Mouse (Mus musculus) cortical plate, adult 2 months (tissue): ENCODE results near the gene Mrpl34. TPM values are rescaled to one million over a fixed set of nuclear protein-coding genes. Genes with fewer than 3 reads are reported as not detected.

Experiments
- H3K27ac ChIP-seq: fragments of 200-500 bp; 2 replicates; pipeline ENCODE4 v1.5.1; 2012; ENCODE audit warnings: low read length, control low read depth, inconsistent platforms; ENCODE audit not compliant: insufficient read depth
- H3K4me1 ChIP-seq: fragments of 200-500 bp; 2 replicates; pipeline ENCODE4 v1.6.1; 2011; ENCODE audit warnings: low read length; ENCODE audit not compliant: control insufficient read depth, insufficient read depth
- H3K4me3 ChIP-seq: fragments of 200-500 bp; 2 replicates; pipeline ENCODE4 v1.5.1; 2011; ENCODE audit warnings: mild to moderate bottlenecking, low read length, control low read depth; ENCODE audit not compliant: insufficient read depth
- CTCF ChIP-seq: fragments of 200-500 bp; IDR thresholded peaks from 2 replicates; pipeline ENCODE4 v1.5.1; 2011; ENCODE audit warnings: mild to moderate bottlenecking, control low read depth, low read length; ENCODE audit not compliant: insufficient read depth; ENCODE audit errors: extremely low read depth
- POLR2A ChIP-seq: fragments of 200-500 bp; IDR thresholded peaks from 2 replicates; pipeline ENCODE4 v1.6.1; 2011; ENCODE audit warnings: mild to moderate bottlenecking, low read length, control low read depth; ENCODE audit not compliant: insufficient read depth; ENCODE audit errors: extremely low read depth
- polyA plus RNA-seq: library from polyadenylated mRNA; depleted of rRNA; stranded (reverse); fragments of >200 nt; gene quantifications from 2 replicates; pipeline ENCODE4 v1.2.3, GENCODE M21; 2012; rRNA removed

Mrpl34 gene
- polyA plus RNA-seq, 1 experiment = 47.8 TPM

- Histone ChIP-seq H3K27ac (no peak overlapping the region), H3K4me1 (no peaks in the 10 kb centered on the region), H3K4me3 (no peak overlapping the region)
- TF ChIP-seq CTCF = no peak
- no peak for TF ChIP-seq POLR2A
These were observed 39.6 kb downstream of the Mrpl34 start for GRCm38 (mm10) chr8:71504349-71504748.

- no peak overlapping the region for H3K4me3 ChIP-seq
- TF ChIP-seq CTCF = no peak
- no peak for TF ChIP-seq POLR2A
- H3K4me1 ChIP-seq = no peaks in the 10 kb centered on the region
- no peak overlapping the region for H3K27ac ChIP-seq
These were observed 40.6 kb downstream of the Mrpl34 start for GRCm38 (mm10) chr8:71505326-71505725.

- TF ChIP-seq POLR2A = no peak
- no peak for TF ChIP-seq CTCF
- Histone ChIP-seq H3K4me1 (no peaks in the 10 kb centered on the region), H3K4me3 (no peak overlapping the region), H3K27ac (no peak overlapping the region)
These were observed 41.2 kb downstream of the Mrpl34 start for GRCm38 (mm10) chr8:71505979-71506378.

GRCm38 (mm10) chr8:71507589-71508104, 42.9 kb downstream of the Mrpl34 start:
- Histone ChIP-seq H3K27ac (no peak overlapping the region), H3K4me1 (no peaks in the 10 kb centered on the region), H3K4me3 (peak overlapping the region; percentile 55)
- TF ChIP-seq CTCF (no peak), POLR2A (peak; percentile 65; the same call in 1 of the 2 replicates)

GRCm38 (mm10) chr8:71509316-71509715, 44.6 kb downstream of the Mrpl34 start:
- no peak for TF ChIP-seq CTCF
- no peak for TF ChIP-seq POLR2A
- Histone ChIP-seq H3K4me3 (no peak overlapping the region), H3K27ac (no peak overlapping the region), H3K4me1 (no peaks in the 10 kb centered on the region)

GRCm38 (mm10) chr8:71511644-71512043, 46.9 kb downstream of the Mrpl34 start, which contains the start of gene Plvap:
Gene Plvap (minus strand): TSS chr8:71511752.
- H3K4me1 ChIP-seq = no peaks in the 10 kb centered on the region
- no peak within 1 kb of the TSS for H3K4me3 ChIP-seq
- TF ChIP-seq POLR2A = no peak
- TF ChIP-seq CTCF = no peak
- H3K27ac ChIP-seq = no peak within 1 kb of the TSS

- H3K4me3 ChIP-seq = no peak overlapping the region
- no peak for TF ChIP-seq POLR2A
- no peak for TF ChIP-seq CTCF
- no peaks in the 10 kb centered on the region for H3K4me1 ChIP-seq
- no peak overlapping the region for H3K27ac ChIP-seq
These were observed 48.4 kb downstream of the Mrpl34 start for GRCm38 (mm10) chr8:71513018-71513754.

- no peak for TF ChIP-seq POLR2A
- TF ChIP-seq CTCF = no peak
- H3K4me3 ChIP-seq = no peak overlapping the region
- H3K4me1 ChIP-seq = no peaks in the 10 kb centered on the region
- no peak overlapping the region for H3K27ac ChIP-seq
These were observed 50.3 kb downstream of the Mrpl34 start for GRCm38 (mm10) chr8:71515043-71515442.

Other genes with a start within 250 kb of the Mrpl34 start
- 28.5 and 29.8 TPM in 2 replicates for gene Myo9b, start 192.2 kb upstream of the Mrpl34 start, polyA plus RNA-seq
- gene Haus8, start 192.0 kb upstream of the Mrpl34 start, polyA plus RNA-seq = 10.2 and 10.3 TPM in 2 replicates
- 181 and 187 TPM in 2 replicates for gene Use1, start 98.1 kb upstream of the Mrpl34 start, polyA plus RNA-seq
- gene Ocel1, start 93.7 kb upstream of the Mrpl34 start, polyA plus RNA-seq = 13.5 and 13.6 TPM in 2 replicates
- gene Nr2f6, start 83.0 kb upstream of the Mrpl34 start, polyA plus RNA-seq = 38.9 and 40.8 TPM in 2 replicates
- 9.0 and 10.9 TPM in 2 replicates for gene Ushbp1, start 69.2 kb upstream of the Mrpl34 start, polyA plus RNA-seq
- gene Babam1, start 68.1 kb upstream of the Mrpl34 start, polyA plus RNA-seq = 132 and 137 TPM in 2 replicates
- gene Ankle1, start 58.9 kb upstream of the Mrpl34 start, polyA plus RNA-seq = 0.45 and 0.96 TPM in 2 replicates
- 475 and 506 TPM in 2 replicates for gene Abhd8, start 1.3 kb upstream of the Mrpl34 start, polyA plus RNA-seq
- 115 and 126 TPM in 2 replicates for gene Dda1, start 4.2 kb downstream of the Mrpl34 start, polyA plus RNA-seq
- 69.2 and 75.1 TPM in 2 replicates for gene Ano8, start 21.0 kb downstream of the Mrpl34 start, polyA plus RNA-seq
- 35.0 and 37.4 TPM in 2 replicates for gene Gtpbp3, start 23.1 kb downstream of the Mrpl34 start, polyA plus RNA-seq
- 11.0 and 11.9 TPM in 2 replicates for gene Plvap, start 46.8 kb downstream of the Mrpl34 start, polyA plus RNA-seq
- not detected in 2 replicates for gene Ccdc194, start 60.8 kb downstream of the Mrpl34 start, polyA plus RNA-seq
- gene Bst2, start 72.5 kb downstream of the Mrpl34 start, polyA plus RNA-seq = 20.0 and 20.5 TPM in 2 replicates
- gene Mvb12a, start 78.0 kb downstream of the Mrpl34 start, polyA plus RNA-seq = 95.4 and 100 TPM in 2 replicates
- gene Tmem221, start 93.9 kb downstream of the Mrpl34 start, polyA plus RNA-seq = 0.19 and 0.30 TPM in 2 replicates
- 0.04 and 0.08 TPM in 2 replicates for gene Nxnl1, start 101.6 kb downstream of the Mrpl34 start, polyA plus RNA-seq
- 146 and 167 TPM in 2 replicates for gene Slc27a1, start 103.9 kb downstream of the Mrpl34 start, polyA plus RNA-seq
- 34.3 and 35.4 TPM in 2 replicates for gene Pgls, start 127.2 kb downstream of the Mrpl34 start, polyA plus RNA-seq
- 2.8 and 3.4 TPM in 2 replicates for gene Fam129c, start 132.7 kb downstream of the Mrpl34 start, polyA plus RNA-seq
- gene Colgalt1, start 146.0 kb downstream of the Mrpl34 start, polyA plus RNA-seq = 100 and 104 TPM in 2 replicates
- 199 and 221 TPM in 2 replicates for gene Unc13a, start 206.8 kb downstream of the Mrpl34 start, polyA plus RNA-seq
- gene Jak3, start 211.3 kb downstream of the Mrpl34 start, polyA plus RNA-seq = 6.0 and 6.1 TPM in 2 replicates
- gene Insl3, start 224.3 kb downstream of the Mrpl34 start, polyA plus RNA-seq = 1.4 and 1.6 TPM in 2 replicates
- 0.74 and 0.86 TPM in 2 replicates for gene B3gnt3, start 236.8 kb downstream of the Mrpl34 start, polyA plus RNA-seq